Mouse (Mus musculus) MEL (cell line): ENCODE results near the gene Lrig2. TPM values are rescaled to one million over a fixed set of nuclear protein-coding genes. Genes with fewer than 3 reads are reported as not detected.
A peak's percentile ranks its signal among the peaks of the same experiment; 100 is the strongest.

Source experiments
- DNase-seq: peaks from one replicate; pipeline ENCODE4 v3.0.0; 2011; ENCODE audit warnings: low read depth, low spot score
- H3K27ac ChIP-seq: 2 replicates; pipeline ENCODE4 v1.5.1; 2012; ENCODE audit warnings: low read depth, mild to moderate bottlenecking, control low read depth, low read length, moderate library complexity; ENCODE audit not compliant: control insufficient read depth
- H3K27me3 ChIP-seq, 2 experiments: fragments of 150-350 bp in 1 of 2; sonication (generic) in 1 of 2; 2 replicates each; pipeline ENCODE4 v1.6.1; 2012; ENCODE audit warnings: low read length in 2 of 2, mild to moderate bottlenecking in 2 of 2, improper control_type of control experiment in 1 of 2, moderate library complexity in 1 of 2; ENCODE audit not compliant: insufficient read depth in 2 of 2, control insufficient read depth in 1 of 2
- H3K36me3 ChIP-seq, 2 experiments: 2 replicates each; pipeline ENCODE4 v1.6.1; 2012 to 2014; ENCODE audit warnings: low read length in 2 of 2, improper control_type of control experiment in 1 of 2, inconsistent platforms in 1 of 2, mild to moderate bottlenecking in 1 of 2; ENCODE audit not compliant: insufficient read depth in 2 of 2, control insufficient read depth in 1 of 2
- H3K4me1 ChIP-seq, 2 experiments: fragments of 150-350 bp in 1 of 2; sonication (generic) in 1 of 2; 2 replicates each; pipeline ENCODE4 v1.6.1; 2012; ENCODE audit warnings: low read length in 2 of 2, improper control_type of control experiment in 1 of 2, mild to moderate bottlenecking in 1 of 2; ENCODE audit not compliant: insufficient read depth in 2 of 2, control insufficient read depth in 1 of 2
- H3K4me3 ChIP-seq, 2 experiments: fragments of 150-350 bp in 1 of 2; sonication (generic) in 1 of 2; 2 replicates each; pipeline ENCODE4 v1.5.1; 2012; ENCODE audit warnings: low read depth in 2 of 2, low read length in 2 of 2, mild to moderate bottlenecking in 2 of 2, moderate library complexity in 2 of 2, control low read depth in 1 of 2, improper control_type of control experiment in 1 of 2; ENCODE audit not compliant: control insufficient read depth in 1 of 2, insufficient read depth in 1 of 2
- H3K79me2 ChIP-seq: 2 replicates; pipeline ENCODE4 v1.6.1; 2012; ENCODE audit warnings: mild to moderate bottlenecking, low read length, moderate library complexity; ENCODE audit not compliant: control insufficient read depth, poor library complexity, insufficient read depth
- H3K9ac ChIP-seq: 2 replicates; pipeline ENCODE4 v1.6.1; 2012; ENCODE audit warnings: low read depth, mild to moderate bottlenecking, control low read depth, low read length, moderate library complexity; ENCODE audit not compliant: control insufficient read depth, poor library complexity, severe bottlenecking
- H3K9me3 ChIP-seq: fragments of 150-350 bp; sonication (generic); replicated peaks from 2 replicates; pipeline ENCODE4 v1.6.1; 2012; ENCODE audit warnings: mild to moderate bottlenecking, low read length, improper control_type of control experiment, moderate library complexity; ENCODE audit not compliant: insufficient read depth
- BHLHE40 ChIP-seq: IDR thresholded peaks from 2 replicates; pipeline ENCODE4 v1.6.1; 2012; ENCODE audit warnings: low read depth, mild to moderate bottlenecking, inconsistent platforms, low read length, improper control_type of control experiment, borderline replicate concordance
- CHD1 ChIP-seq: IDR thresholded peaks from 2 replicates; pipeline ENCODE4 v1.6.1; 2012; ENCODE audit warnings: low read depth, mild to moderate bottlenecking, inconsistent platforms, low read length, improper control_type of control experiment
- CTCF ChIP-seq, 3 experiments: IDR thresholded peaks in 2 of 3; conservative IDR thresholded peaks in 1 of 3; 2 replicates each; pipeline ENCODE4 v1.5.1; 2011 to 2012; ENCODE audit warnings: low read length in 3 of 3, low read depth in 2 of 3, mild to moderate bottlenecking in 2 of 3, improper control_type of control experiment in 1 of 3, inconsistent platforms in 1 of 3, mixed read lengths in 1 of 3, moderate library complexity in 1 of 3; ENCODE audit not compliant: control insufficient read depth in 1 of 3, insufficient read depth in 1 of 3, poor library complexity in 1 of 3, severe bottlenecking in 1 of 3
- E2F4 ChIP-seq: IDR thresholded peaks from 2 replicates; pipeline ENCODE4 v1.6.1; 2011; ENCODE audit warnings: low read depth, low read length, improper control_type of control experiment, borderline replicate concordance
- ETS1 ChIP-seq: IDR thresholded peaks from 2 replicates; pipeline ENCODE4 v1.6.1; 2012; ENCODE audit warnings: low read depth, mild to moderate bottlenecking, inconsistent platforms, low read length, improper control_type of control experiment, moderate library complexity
- GABPA ChIP-seq: IDR thresholded peaks from 2 replicates; pipeline ENCODE4 v1.6.1; 2012; ENCODE audit warnings: low read depth, mild to moderate bottlenecking, inconsistent platforms, low read length, improper control_type of control experiment, moderate library complexity
- GATA1 ChIP-seq: IDR thresholded peaks from 2 replicates; pipeline ENCODE4 v1.6.1; 2011; ENCODE audit warnings: low read depth, low read length, improper control_type of control experiment
- KAT2A ChIP-seq: conservative IDR thresholded peaks from 2 replicates; pipeline ENCODE4 v1.6.1; 2012; ENCODE audit warnings: low read depth, low read length, improper control_type of control experiment, inconsistent platforms
- MAFK ChIP-seq: IDR thresholded peaks from 2 replicates; pipeline ENCODE4 v1.6.1; 2011; ENCODE audit warnings: low read depth, mild to moderate bottlenecking, low read length, improper control_type of control experiment, borderline replicate concordance
- MAX ChIP-seq: IDR thresholded peaks from 2 replicates; pipeline ENCODE4 v1.6.1; 2011; ENCODE audit warnings: low read length, improper control_type of control experiment
- MAZ ChIP-seq: IDR thresholded peaks from 2 replicates; pipeline ENCODE4 v1.6.1; 2012; ENCODE audit warnings: low read depth, mild to moderate bottlenecking, inconsistent platforms, low read length, improper control_type of control experiment
- MXI1 ChIP-seq: IDR thresholded peaks from 2 replicates; pipeline ENCODE4 v1.6.1; 2011; ENCODE audit warnings: mild to moderate bottlenecking, low read depth, low read length, improper control_type of control experiment
- MYB ChIP-seq: IDR thresholded peaks from 2 replicates; pipeline ENCODE4 v1.6.1; 2011; ENCODE audit warnings: mild to moderate bottlenecking, low read depth, low read length, improper control_type of control experiment
- MYC ChIP-seq: IDR thresholded peaks from 2 replicates; pipeline ENCODE4 v1.6.1; 2011; ENCODE audit warnings: low read depth, mild to moderate bottlenecking, low read length, improper control_type of control experiment, moderate library complexity
- NELFE ChIP-seq: IDR thresholded peaks from 2 replicates; pipeline ENCODE4 v1.6.1; 2011; ENCODE audit warnings: low read depth, low read length, improper control_type of control experiment
- POLR2A ChIP-seq, 2 experiments: IDR thresholded peaks; 2 replicates each; pipeline ENCODE4 v1.6.1; 2011 to 2012; ENCODE audit warnings: low read length in 2 of 2, mild to moderate bottlenecking in 2 of 2, control low read depth in 1 of 2, improper control_type of control experiment in 1 of 2, low read depth in 1 of 2, moderate library complexity in 1 of 2; ENCODE audit not compliant: control insufficient read depth in 1 of 2, insufficient read depth in 1 of 2, poor library complexity in 1 of 2
- RAD21 ChIP-seq: IDR thresholded peaks from 2 replicates; pipeline ENCODE4 v1.6.1; 2011; ENCODE audit warnings: mild to moderate bottlenecking, low read depth, low read length, improper control_type of control experiment
- RCOR1 ChIP-seq: IDR thresholded peaks from 2 replicates; pipeline ENCODE4 v1.6.1; 2012; ENCODE audit warnings: low read depth, mild to moderate bottlenecking, inconsistent platforms, low read length, improper control_type of control experiment
- SIN3A ChIP-seq: IDR thresholded peaks from 2 replicates; pipeline ENCODE4 v1.6.1; 2012; ENCODE audit warnings: low read length, improper control_type of control experiment, inconsistent platforms
- SMC3 ChIP-seq: IDR thresholded peaks from 2 replicates; pipeline ENCODE4 v1.6.1; 2011; ENCODE audit warnings: low read depth, low read length, improper control_type of control experiment
- TAL1 ChIP-seq: IDR thresholded peaks from 2 replicates; pipeline ENCODE4 v1.6.1; 2012; ENCODE audit warnings: mild to moderate bottlenecking, inconsistent platforms, low read length, moderate library complexity, mixed read lengths
- UBTF ChIP-seq: IDR thresholded peaks from 2 replicates; pipeline ENCODE4 v1.6.1; 2012; ENCODE audit warnings: low read depth, mild to moderate bottlenecking, inconsistent platforms, low read length, improper control_type of control experiment, moderate library complexity, borderline replicate concordance; ENCODE audit not compliant: insufficient read depth
- ZC3H11A ChIP-seq: IDR thresholded peaks from 2 replicates; pipeline ENCODE4 v1.6.1; 2012; ENCODE audit warnings: low read depth, mild to moderate bottlenecking, inconsistent platforms, low read length, improper control_type of control experiment
- ZKSCAN1 ChIP-seq: IDR thresholded peaks from 2 replicates; pipeline ENCODE4 v1.6.1; 2012; ENCODE audit warnings: low read depth, mild to moderate bottlenecking, inconsistent platforms, low read length, improper control_type of control experiment, moderate library complexity
- ZNF384 ChIP-seq: IDR thresholded peaks from 2 replicates; pipeline ENCODE4 v1.6.1; 2012; ENCODE audit warnings: low read depth, mild to moderate bottlenecking, inconsistent platforms, low read length, improper control_type of control experiment
- polyA plus RNA-seq, 2 experiments: library from polyadenylated mRNA; stranded (reverse) in 1 of 2; unstranded in 1 of 2; fragments of >175 nt in 1 of 2; fragments of >200 nt in 1 of 2; gene quantifications; 2 replicates each; pipeline versions ENCODE4 v1.2.1 to v1.2.4; 2012; ENCODE audit warnings: low replicate concordance in 2 of 2, low read depth in 1 of 2; ENCODE audit not compliant: insufficient read length in 2 of 2, insufficient read depth in 1 of 2, missing spikeins in 1 of 2
- total RNA-seq: library from RNA; depleted of rRNA; stranded (reverse); fragments of 300-350 nt; gene quantifications from 2 replicates; pipeline ENCODE4 v1.2.3, GENCODE M21; 2012

Lrig2 gene
- total and polyA plus RNA-seq, 3 experiments: 4.2 to 4.3 TPM; not detected in 1

DNA sequence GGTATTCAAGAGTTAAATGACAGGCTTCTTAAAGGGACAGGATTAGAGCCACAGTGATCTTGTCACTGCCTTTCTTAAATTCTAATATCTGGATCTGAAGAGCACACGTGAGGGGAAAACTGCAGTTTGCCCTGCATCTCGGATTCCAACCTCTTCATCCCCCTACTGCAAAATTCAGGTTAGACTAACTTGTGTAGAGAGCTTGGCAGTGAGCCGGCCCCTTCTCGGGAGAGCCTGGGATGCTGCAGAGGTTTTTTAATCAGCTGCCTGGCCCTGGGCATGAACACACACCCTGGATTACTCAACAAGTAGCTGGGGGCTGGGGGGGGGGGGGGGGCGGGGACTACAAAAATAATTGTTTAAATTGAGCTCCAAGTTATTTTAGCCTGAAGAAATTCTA is 69.4 kb downstream of the Lrig2 start:
- no peak for DNase-seq
- Histone ChIP-seq H3K9me3 (no peaks in the 10 kb centered on the region), H3K79me2 (no peaks in the 10 kb centered on the region), H3K4me1 (peaks cover 0 to 5% of the 10 kb centered on the region in 2 experiments; a peak in 2 of 4 replicates), H3K27ac (no peak overlapping the region), H3K36me3 (no peaks in the 10 kb centered on the region), H3K27me3 (no peaks in the 10 kb centered on the region; a peak in 1 of 4 replicates), H3K4me3 (no peak overlapping the region), H3K9ac (no peak overlapping the region)
- TF ChIP-seq UBTF (no peak), MAFK (no peak), POLR2A (IDR thresholded peaks at IDR 0.05; ENCODE audit: control insufficient read depth in 1 of 2, insufficient read depth in 1 of 2, low read depth in 1 of 2, low read length in 2 of 2, poor library complexity in 1 of 2) (no peak)

DNA sequence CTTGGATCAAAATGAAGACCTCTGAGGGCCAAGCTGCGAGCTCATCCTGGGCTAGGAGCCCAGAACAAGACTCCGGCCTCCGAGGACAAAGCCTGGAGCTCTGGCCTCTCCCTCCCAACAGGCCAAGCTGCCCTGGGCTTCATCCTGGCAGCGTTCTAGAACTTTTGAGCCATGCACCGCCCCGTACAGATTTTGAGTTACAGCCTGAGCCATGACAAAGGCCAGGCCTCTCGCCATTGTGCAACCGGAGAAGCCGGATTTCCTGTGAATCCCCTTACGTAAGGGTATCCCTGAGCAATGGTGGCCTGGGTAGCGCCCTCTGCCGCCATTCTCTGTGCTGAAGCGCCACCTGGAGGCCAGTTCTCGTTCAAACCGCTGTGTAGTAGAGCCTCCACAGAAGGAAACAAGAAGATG is 69.8 kb downstream of the Lrig2 start:
- TF ChIP-seq BHLHE40 (no peak), CHD1 (no peak), MAFK (no peak), SMC3 (peak; percentile 86), POLR2A (IDR thresholded peaks at IDR 0.05; ENCODE audit: control insufficient read depth in 1 of 2, insufficient read depth in 1 of 2, low read depth in 1 of 2, low read length in 2 of 2, poor library complexity in 1 of 2) (no peak), RAD21 (peak; percentile 87), ZC3H11A (peak; percentile 75), NELFE (no peak), MYB (no peak), CTCF (IDR thresholded peaks at IDR 0.05 in 2 of 3, conservative IDR thresholded peaks at IDR 0.05 in 1 of 3; ENCODE audit: control insufficient read depth in 1 of 3, insufficient read depth in 1 of 3, low read depth in 2 of 3, low read length in 3 of 3, poor library complexity in 1 of 3, severe bottlenecking in 1 of 3) (peak; percentile 62 to 98 (median 95)), GATA1 (no peak)
- Histone ChIP-seq H3K4me1 (peaks cover 0 to 5% of the 10 kb centered on the region in 2 experiments; a peak in 2 of 4 replicates), H3K36me3 (no peaks in the 10 kb centered on the region), H3K9ac (peak overlapping the region; percentile 28), H3K4me3 (peak overlapping the region in 1 of 2 experiments; percentile 17; a peak in 1 of 4 replicates), H3K27ac (no peak overlapping the region), H3K79me2 (no peaks in the 10 kb centered on the region), H3K9me3 (no peaks in the 10 kb centered on the region), H3K27me3 (no peaks in the 10 kb centered on the region; a peak in 1 of 4 replicates)
- DNase-seq: peak; percentile 82

DNA sequence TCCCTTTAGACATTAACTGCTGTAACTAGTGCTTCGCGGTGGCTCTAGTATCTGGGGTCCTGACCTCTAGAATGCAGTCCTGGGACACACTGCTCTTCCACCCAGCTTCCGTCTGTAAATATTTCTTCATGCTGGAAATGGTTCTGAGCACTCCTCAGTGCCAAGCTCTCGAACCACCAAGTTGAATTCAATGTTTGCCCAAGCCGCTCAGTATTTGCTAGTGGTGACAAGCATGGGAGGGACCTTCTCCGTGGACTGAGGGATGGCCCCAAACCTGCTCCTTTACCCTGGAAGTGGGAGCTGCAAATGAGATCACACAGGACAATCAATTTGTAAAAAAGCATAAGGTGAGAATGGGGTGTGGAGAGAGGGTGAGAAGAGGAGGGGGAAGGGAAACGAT is 70.3 kb downstream of the Lrig2 start:
- no peak overlapping the region for H3K4me3 ChIP-seq
- no peaks in the 10 kb centered on the region for H3K79me2 ChIP-seq
- H3K9ac ChIP-seq: no peak overlapping the region
- H3K36me3 ChIP-seq: no peaks in the 10 kb centered on the region
- no peak overlapping the region for H3K27ac ChIP-seq
- H3K4me1 ChIP-seq: peaks cover 0 to 5% of the 10 kb centered on the region in 2 experiments; a peak in 2 of 4 replicates
- DNase-seq: no peak
- no peaks in the 10 kb centered on the region for H3K9me3 ChIP-seq
- H3K27me3 ChIP-seq: no peaks in the 10 kb centered on the region; a peak in 1 of 4 replicates
- TF ChIP-seq TAL1: no peak
- no peak for TF ChIP-seq MAFK
- no peak for TF ChIP-seq GABPA
- TF ChIP-seq MYC: no peak
- no peak for TF ChIP-seq POLR2A (IDR thresholded peaks at IDR 0.05; ENCODE audit: control insufficient read depth in 1 of 2, insufficient read depth in 1 of 2, low read depth in 1 of 2, low read length in 2 of 2, poor library complexity in 1 of 2)
- TF ChIP-seq E2F4: no peak
- TF ChIP-seq KAT2A: no peak
- TF ChIP-seq MAX: no peak
- TF ChIP-seq MAZ: no peak
- TF ChIP-seq SIN3A: no peak
- no peak for TF ChIP-seq ZNF384
- TF ChIP-seq ETS1: no peak
- no peak for TF ChIP-seq CTCF (IDR thresholded peaks at IDR 0.05 in 2 of 3, conservative IDR thresholded peaks at IDR 0.05 in 1 of 3; ENCODE audit: control insufficient read depth in 1 of 3, insufficient read depth in 1 of 3, low read depth in 2 of 3, low read length in 3 of 3, poor library complexity in 1 of 3, severe bottlenecking in 1 of 3)
- no peak for TF ChIP-seq GATA1
- TF ChIP-seq RCOR1: no peak
- no peak for TF ChIP-seq ZKSCAN1
- TF ChIP-seq MXI1: no peak
